Mouse (Mus musculus) megakaryocyte, embryonic 14.5 days (primary cell): Measurements from ENCODE around the gene Theg.

Source experiments
- FLI1 ChIP-seq: IDR thresholded peaks from 2 replicates; pipeline ENCODE4 v1.6.1; 2012; ENCODE audit warnings: low read length, inconsistent platforms, mixed read lengths
- GATA1 ChIP-seq: IDR thresholded peaks from 3 replicates; pipeline ENCODE4 v1.6.1; 2012; ENCODE audit warnings: mixed read lengths, low read length, inconsistent platforms, borderline replicate concordance

- TF ChIP-seq GATA1 (no peak), FLI1 (no peak)
Observed at GRCm38 (mm10) chr10:79580356-79580755, 6.8 kb downstream of the Theg start.
